Mouse (Mus musculus): Measurements from ENCODE around the gene Ptpn12.

DNA sequence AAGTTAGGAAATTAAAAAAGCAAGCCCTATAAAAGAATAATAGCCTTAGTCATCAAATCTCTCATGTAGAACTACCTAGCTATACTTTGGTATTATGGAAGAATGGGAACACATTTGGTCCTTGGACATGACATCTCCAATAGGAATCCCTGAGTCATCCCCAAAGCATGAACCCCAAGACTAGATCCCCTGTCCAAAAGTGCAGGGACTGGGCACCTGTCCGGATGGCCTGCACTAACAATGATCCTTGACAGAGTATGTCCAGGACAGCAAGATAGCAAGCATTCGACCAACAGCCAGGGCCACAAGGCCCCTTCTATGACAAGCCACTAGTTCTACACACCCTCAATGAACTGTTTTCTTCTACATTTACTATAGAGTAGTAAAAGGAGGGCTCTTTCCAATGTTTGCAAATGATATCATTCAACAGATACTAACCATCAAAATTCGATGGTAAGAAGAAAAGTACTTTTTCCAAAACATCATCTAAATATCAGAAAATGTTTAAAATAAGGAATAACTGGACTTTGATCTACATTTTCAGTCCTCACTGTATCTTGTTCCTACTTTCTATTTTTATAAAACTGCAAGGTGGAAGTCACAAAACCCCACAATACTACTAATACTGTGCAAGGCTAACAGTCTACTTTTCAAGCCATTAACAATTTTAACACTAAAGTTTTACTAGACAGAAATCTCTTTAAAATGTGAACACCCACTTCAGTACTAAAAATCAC is 2.0 kb downstream of the Ptpn12 start:
- TF ChIP-seq POLR2A (IDR thresholded peaks at IDR 0.05; ENCODE audit: low read depth, low read length): no peak
- no peak for TF ChIP-seq CTCF (IDR thresholded peaks at IDR 0.05; ENCODE audit: borderline replicate concordance, insufficient read depth, low read length)
